Mouse (Mus musculus): ENCODE results near the gene Rin3. TPM values are rescaled to one million over a fixed set of nuclear protein-coding genes. Genes with fewer than 3 reads are reported as not detected.

The Rin3 gene
- total RNA-seq, 2 experiments from 2014 or later, result 3.2 to 4.5 TPM

GRCm38 (mm10) chr12:102395537-102395936 is 112.7 kb downstream of the Rin3 start:
- intact Hi-C loops (cut with DNase I), result no loop called here

GRCm38 (mm10) chr12:102395998-102396991 is 113.4 kb downstream of the Rin3 start:
- intact Hi-C loops (cut with DNase I), result no loop called here

More at GRCm38 (mm10) chr12:102395537-102395936, 112.7 kb downstream of the Rin3 start:
- no peak for DNase-seq (ENCODE audit: low spot score in 2 of 2)

GRCm38 (mm10) chr12:102398588-102398987 is 115.7 kb downstream of the Rin3 start:
- DNase-seq (ENCODE audit: low spot score in 2 of 2), result no peak
- intact Hi-C loops (cut with DNase I), result no loop called here

More at GRCm38 (mm10) chr12:102395998-102396991, 113.4 kb downstream of the Rin3 start:
- no peak for DNase-seq (ENCODE audit: low spot score in 2 of 2)

- intact Hi-C loops (cut with DNase I), result no loop called here
- no peak for DNase-seq (ENCODE audit: low spot score in 2 of 2)
These were observed 130.3 kb downstream of the Rin3 start for GRCm38 (mm10) chr12:102413171-102413570.

GRCm38 (mm10) chr12:102414686-102415085 is 131.8 kb downstream of the Rin3 start:
- no peak for DNase-seq (ENCODE audit: low spot score in 2 of 2)
- intact Hi-C loops (cut with DNase I), result no loop called here

GRCm38 (mm10) chr12:102416391-102416837 is 133.6 kb downstream of the Rin3 start:
- peak; percentile 32 to 54 for DNase-seq (ENCODE audit: low spot score in 2 of 2)

GRCm38 (mm10) chr12:102416955-102417510 is 134.2 kb downstream of the Rin3 start:
- intact Hi-C loops (cut with DNase I), result no loop called here
- no peak for DNase-seq (ENCODE audit: low spot score in 2 of 2)

More at GRCm38 (mm10) chr12:102416391-102416837, 133.6 kb downstream of the Rin3 start:
- intact Hi-C loops (cut with DNase I), result no loop called here

GRCm38 (mm10) chr12:102417701-102418100 is 134.9 kb downstream of the Rin3 start:
- no peak for DNase-seq (ENCODE audit: low spot score in 2 of 2)
- intact Hi-C loops (cut with DNase I), result no loop called here

- intact Hi-C loops (cut with DNase I), result no loop called here
- peak; percentile 39 to 55 for DNase-seq (ENCODE audit: low spot score in 2 of 2)
These were observed 136.7 kb downstream of the Rin3 start for GRCm38 (mm10) chr12:102419544-102419943.

GRCm38 (mm10) chr12:102420168-102420890 is 137.5 kb downstream of the Rin3 start:
- DNase-seq (ENCODE audit: low spot score in 2 of 2), result no peak

GRCm38 (mm10) chr12:102422065-102422464 is 139.2 kb downstream of the Rin3 start:
- DNase-seq (ENCODE audit: low spot score in 2 of 2), result peak in 1 of 2 experiments; percentile 59
- intact Hi-C loops (cut with DNase I), result no loop called here

More at GRCm38 (mm10) chr12:102420168-102420890, 137.5 kb downstream of the Rin3 start:
- intact Hi-C loops (cut with DNase I), result no loop called here

GRCm38 (mm10) chr12:102422623-102423320 is 139.9 kb downstream of the Rin3 start:
- peak in 1 of 2 experiments; percentile 1 for DNase-seq (ENCODE audit: low spot score in 2 of 2)
- intact Hi-C loops (cut with DNase I), result no loop called here

- intact Hi-C loops (cut with DNase I), result no loop called here
- DNase-seq (ENCODE audit: low spot score in 2 of 2), result peak in 1 of 2 experiments; percentile 2
These were observed 140.8 kb downstream of the Rin3 start for GRCm38 (mm10) chr12:102423625-102424024.

- intact Hi-C loops (cut with DNase I), result no loop called here
- no peak for DNase-seq (ENCODE audit: low spot score in 2 of 2)
These were observed 141.6 kb downstream of the Rin3 start for GRCm38 (mm10) chr12:102424456-102424855.

GRCm38 (mm10) chr12:102425048-102425578 is 142.3 kb downstream of the Rin3 start:
- intact Hi-C loops (cut with DNase I), result no loop called here
- no peak for DNase-seq (ENCODE audit: low spot score in 2 of 2)

- no peak for DNase-seq (ENCODE audit: low spot score in 2 of 2)
- intact Hi-C loops (cut with DNase I), result no loop called here
These were observed 143.4 kb downstream of the Rin3 start for GRCm38 (mm10) chr12:102426285-102426684.

GRCm38 (mm10) chr12:102429656-102430055 is 146.8 kb downstream of the Rin3 start:
- no peak for DNase-seq (ENCODE audit: low spot score in 2 of 2)
- intact Hi-C loops (cut with DNase I), result no loop called here

- DNase-seq (ENCODE audit: low spot score in 2 of 2), result no peak
- intact Hi-C loops (cut with DNase I), result no loop called here
These were observed 147.4 kb downstream of the Rin3 start for GRCm38 (mm10) chr12:102430228-102430627.

GRCm38 (mm10) chr12:102432238-102432637 is 149.4 kb downstream of the Rin3 start:
- intact Hi-C loops (cut with DNase I), result no loop called here

More at GRCm38 (mm10) chr12:102432238-102432637, 149.4 kb downstream of the Rin3 start:
- DNase-seq (ENCODE audit: low spot score in 2 of 2), result no peak

Measured in left cerebral cortex, postnatal 14 days (tissue).